Mouse (Mus musculus): Measurements from ENCODE around the gene Chpf2.

DNA sequence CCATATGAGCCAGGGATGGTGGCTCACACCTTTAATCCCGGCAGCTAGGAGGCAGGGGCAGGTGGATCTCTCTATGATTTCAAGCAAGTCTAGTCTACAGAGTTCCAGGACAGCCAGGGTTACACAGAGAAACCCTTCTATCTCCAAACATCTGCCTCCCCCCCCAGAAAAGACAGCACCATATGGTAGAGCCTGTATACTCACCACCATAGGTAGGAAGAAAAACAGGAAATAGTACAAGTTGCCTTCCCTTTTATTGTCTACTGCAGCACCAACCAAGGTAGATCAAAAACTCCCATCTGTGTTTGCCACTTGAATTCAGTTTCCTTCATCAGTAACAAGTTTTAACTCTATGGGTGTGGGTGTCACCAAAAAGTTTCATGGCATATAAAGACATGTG lies 10.6 kb upstream of the Chpf2 start:
- no peak for TF ChIP-seq CTCF (IDR thresholded peaks at IDR 0.05; ENCODE audit: borderline replicate concordance, insufficient read depth, low read depth, low read length)
- no peak for TF ChIP-seq POLR2A (IDR thresholded peaks at IDR 0.05; ENCODE audit: borderline replicate concordance, insufficient read depth, low read length)

Data from cerebellum, adult 2 months (tissue).